Mouse (Mus musculus) spleen, adult 2 months (tissue): ENCODE results near the gene Msh6.

ENCODE experiments used
- CTCF ChIP-seq: fragments of 200-500 bp; IDR thresholded peaks from 2 replicates; pipeline ENCODE4 v1.5.1; 2011; ENCODE audit warnings: mild to moderate bottlenecking, inconsistent platforms; ENCODE audit not compliant: insufficient read depth, insufficient read length, insufficient replicate concordance; ENCODE audit errors: extremely low read depth
- POLR2A ChIP-seq: fragments of 200-500 bp; IDR thresholded peaks from 2 replicates; pipeline ENCODE4 v1.6.1; 2011; ENCODE audit warnings: low read depth, low read length, inconsistent platforms

GRCm38 (mm10) chr17:88031755-88032154 lies 56.9 kb downstream of the Msh6 start:
- TF ChIP-seq CTCF (no peak), POLR2A (no peak)
